Mouse (Mus musculus) forebrain, embryonic 13.5 days (tissue): Measurements from ENCODE around the gene Gm49403. TPM values are rescaled to one million over a fixed set of nuclear protein-coding genes. Genes with fewer than 3 reads are reported as not detected.
A peak's percentile ranks its signal among the peaks of the same experiment; 100 is the strongest.
"Not testable (repeated sequence)": the region's sequence is repeated elsewhere in the genome, so short reads cannot be mapped to it uniquely, and the experiment has no call there.

Experiments used
- ATAC-seq: fragments of 200-750 bp; cut with Nextera tagmentation; 2 replicates; pipeline ENCODE4 v1.8.0; 2017
- H3K27ac ChIP-seq: fragments of 300-500 bp; sonication (generic); 2 replicates; pipeline ENCODE4 v1.5.1; 2015; ENCODE audit warnings: inconsistent platforms, mild to moderate bottlenecking, moderate library complexity
- H3K27me3 ChIP-seq: fragments of 300-500 bp; sonication (generic); 2 replicates; pipeline ENCODE4 v1.6.1; 2015; ENCODE audit warnings: mild to moderate bottlenecking, inconsistent platforms
- H3K36me3 ChIP-seq: fragments of 300-500 bp; sonication (generic); 2 replicates; pipeline ENCODE4 v1.6.1; 2015; ENCODE audit warnings: mild to moderate bottlenecking, inconsistent platforms; ENCODE audit not compliant: poor library complexity, severe bottlenecking
- H3K4me1 ChIP-seq: fragments of 300-500 bp; sonication (generic); 2 replicates; pipeline ENCODE4 v1.6.1; 2015; ENCODE audit warnings: inconsistent platforms
- H3K4me2 ChIP-seq: fragments of 300-500 bp; sonication (generic); 2 replicates; pipeline ENCODE4 v1.6.1; 2015; ENCODE audit warnings: inconsistent platforms, mild to moderate bottlenecking, moderate library complexity
- H3K4me3 ChIP-seq: fragments of 300-500 bp; sonication (generic); 2 replicates; pipeline ENCODE4 v1.5.1; 2015; ENCODE audit warnings: mild to moderate bottlenecking, inconsistent platforms
- H3K9ac ChIP-seq: fragments of 300-500 bp; sonication (generic); 2 replicates; pipeline ENCODE4 v1.6.1; 2015; ENCODE audit warnings: mild to moderate bottlenecking, inconsistent platforms
- H3K9me3 ChIP-seq: fragments of 300-500 bp; sonication (generic); replicated peaks from 2 replicates; pipeline ENCODE4 v1.6.1; 2016; ENCODE audit warnings: inconsistent platforms
- WGBS: fragments of 180-500 bp; shearing (Covaris S2); methylation state at CpG from one replicate; pipeline ENCODE4 v1.1.7; 2015; 5-methylcytosine and 5-hydroxymethylcytosine counted together
- polyA plus RNA-seq: library from polyadenylated mRNA; unstranded; fragments of >200 nt; fragmentation: Nextera tagmentation; extraction: Ambion mirVana; gene quantifications from 2 replicates; pipeline ENCODE4 v1.2.1, GENCODE M21; 2015

The Gm49403 gene
- polyA plus RNA-seq, 1 experiment from 2014 or later: not detected

GRCm38 (mm10) chr19:8850402-8850901 is 33.3 kb upstream of the Gm49403 start, which contains the start of gene Lrrn4cl:
Gene Lrrn4cl, plus strand, starts transcription at chr19:8850768.
- ATAC-seq: no peak
- Histone ChIP-seq H3K27ac (no peak within 1 kb of the TSS), H3K9ac (peak within 1 kb of the TSS; percentile 8; the same call in 1 of the 2 replicates)

GRCm38 (mm10) chr19:8851639-8852038 is 32.1 kb upstream of the Gm49403 start:
- no peak overlapping the region for H3K4me2 ChIP-seq
- H3K9me3 ChIP-seq: no peaks in the 10 kb centered on the region
- H3K4me1 ChIP-seq: 0 out of 2 replicates have a peak, but pooled peaks cover 3% of the 10 kb centered on the region
- no peaks in the 10 kb centered on the region for H3K27me3 ChIP-seq
- ATAC-seq: no peak
- no peak overlapping the region for H3K9ac ChIP-seq
- 47% methylated on average over 7 of the region's 7 CpGs for WGBS
- no peak overlapping the region for H3K4me3 ChIP-seq
- H3K27ac ChIP-seq: no peak overlapping the region
- H3K36me3 ChIP-seq: peaks cover 24% of the 10 kb centered on the region

More at GRCm38 (mm10) chr19:8850402-8850901, 33.3 kb upstream of the Gm49403 start, which contains the start of gene Lrrn4cl:
- Histone ChIP-seq H3K4me2 (no peak within 1 kb of the TSS), H3K36me3 (peaks cover 35% of the 10 kb centered on the region), H3K4me1 (0 out of 2 replicates have a peak, but pooled peaks cover 3% of the 10 kb centered on the region), H3K4me3 (no peak within 1 kb of the TSS), H3K9me3 (no peaks in the 10 kb centered on the region), H3K27me3 (no peaks in the 10 kb centered on the region)
- WGBS: 36% methylated on average over 7 of the region's 7 CpGs

GRCm38 (mm10) chr19:8852236-8852928 is 31.3 kb upstream of the Gm49403 start:
- no peak overlapping the region for H3K4me3 ChIP-seq
- no peaks in the 10 kb centered on the region for H3K27me3 ChIP-seq
- no peak for ATAC-seq
- H3K9me3 ChIP-seq: no peaks in the 10 kb centered on the region
- H3K4me1 ChIP-seq: 0 out of 2 replicates have a peak, but pooled peaks cover 3% of the 10 kb centered on the region
- no peak overlapping the region for H3K9ac ChIP-seq
- peaks cover 16% of the 10 kb centered on the region for H3K36me3 ChIP-seq
- no peak overlapping the region for H3K4me2 ChIP-seq
- WGBS: 67% methylated on average over 10 of the region's 10 CpGs
- no peak overlapping the region for H3K27ac ChIP-seq

- 87% methylated on average over 3 of the region's 3 CpGs for WGBS
- ATAC-seq: no peak
- H3K27me3 ChIP-seq: no peaks in the 10 kb centered on the region
- peaks cover 9% of the 10 kb centered on the region for H3K36me3 ChIP-seq
- H3K4me2 ChIP-seq: no peak overlapping the region
- no peak overlapping the region for H3K9ac ChIP-seq
- H3K4me1 ChIP-seq: 0 out of 2 replicates have a peak, but pooled peaks cover 3% of the 10 kb centered on the region
- no peak overlapping the region for H3K4me3 ChIP-seq
- no peak overlapping the region for H3K27ac ChIP-seq
- no peaks in the 10 kb centered on the region for H3K9me3 ChIP-seq
These were observed 30.6 kb upstream of the Gm49403 start for GRCm38 (mm10) chr19:8853117-8853516.

DNA sequence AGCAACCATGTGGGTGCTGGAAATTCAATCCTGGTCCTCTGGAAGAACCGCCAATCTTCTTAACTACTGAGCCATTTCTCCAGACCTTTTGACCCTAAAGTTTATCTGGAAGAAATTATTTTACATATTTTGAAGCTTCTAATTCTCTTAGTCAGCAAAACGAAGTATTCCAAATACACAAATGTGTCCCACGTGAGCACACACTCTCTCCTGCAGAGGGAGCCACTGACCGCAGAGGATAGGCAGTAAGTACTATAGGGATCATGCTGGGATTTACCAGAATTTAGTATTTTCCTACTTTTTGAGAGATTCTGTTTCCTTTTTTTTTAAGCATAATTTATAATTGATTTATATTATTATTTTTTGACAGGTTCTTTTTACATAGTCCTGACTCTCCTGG is 26.0 kb upstream of the Gm49403 start:
- WGBS: 42% methylated on average over 4 of the region's 4 CpGs
- no peak overlapping the region for H3K9ac ChIP-seq
- no peaks in the 10 kb centered on the region for H3K36me3 ChIP-seq
- H3K4me1 ChIP-seq: no peaks in the 10 kb centered on the region
- no peaks in the 10 kb centered on the region for H3K9me3 ChIP-seq
- ATAC-seq: no peak
- H3K4me3 ChIP-seq: no peak overlapping the region
- H3K27me3 ChIP-seq: no peaks in the 10 kb centered on the region
- no peak overlapping the region for H3K4me2 ChIP-seq
- no peak overlapping the region for H3K27ac ChIP-seq

GRCm38 (mm10) chr19:8859018-8859417 is 24.7 kb upstream of the Gm49403 start:
- no peak for ATAC-seq
- 10% methylated on average over 1 of the region's 1 CpGs for WGBS

GRCm38 (mm10) chr19:8864265-8864664 is 19.5 kb upstream of the Gm49403 start:
- Histone ChIP-seq H3K4me2 (no peak overlapping the region), H3K4me3 (no peak overlapping the region), H3K9ac (no peak overlapping the region), H3K9me3 (no peaks in the 10 kb centered on the region), H3K27ac (no peak overlapping the region), H3K36me3 (no peaks in the 10 kb centered on the region), H3K27me3 (no peaks in the 10 kb centered on the region), H3K4me1 (no peaks in the 10 kb centered on the region)
- WGBS: 84% methylated on average over 6 of the region's 6 CpGs
- ATAC-seq: no peak

More at GRCm38 (mm10) chr19:8859018-8859417, 24.7 kb upstream of the Gm49403 start:
- no peak overlapping the region for H3K4me2 ChIP-seq
- H3K9me3 ChIP-seq: no peaks in the 10 kb centered on the region
- no peaks in the 10 kb centered on the region for H3K36me3 ChIP-seq
- H3K9ac ChIP-seq: no peak overlapping the region
- no peak overlapping the region for H3K4me3 ChIP-seq
- H3K4me1 ChIP-seq: no peaks in the 10 kb centered on the region
- H3K27me3 ChIP-seq: no peaks in the 10 kb centered on the region
- no peak overlapping the region for H3K27ac ChIP-seq

DNA sequence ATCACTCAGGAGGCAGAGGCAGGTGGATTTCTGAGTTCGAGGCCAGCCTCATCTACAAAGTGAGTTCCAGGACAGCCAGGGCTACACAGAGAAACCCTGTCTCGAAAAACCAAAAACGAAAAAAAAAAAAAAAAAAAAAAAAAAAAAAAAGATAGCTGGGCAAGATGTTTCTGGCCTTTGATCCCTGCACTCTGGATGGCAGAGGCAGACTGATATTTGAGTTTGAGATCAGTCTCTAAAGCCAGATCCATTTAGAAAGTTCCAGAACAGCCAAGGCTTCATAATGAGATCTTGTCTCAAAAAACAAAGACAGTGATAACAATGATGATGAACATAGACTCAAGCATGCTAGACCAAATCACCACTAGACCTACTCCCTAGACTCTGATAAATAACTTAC is 13.3 kb upstream of the Gm49403 start:
- peak overlapping the region; percentile 98; the same call in 1 of the 2 replicates for H3K4me3 ChIP-seq
- H3K4me1 ChIP-seq: peaks cover 13% of the 10 kb centered on the region
- WGBS: 64% methylated on average over 3 of the region's 3 CpGs
- H3K27me3 ChIP-seq, H3K9ac ChIP-seq, H3K9me3 ChIP-seq, H3K27ac ChIP-seq, ATAC-seq: not testable (repeated sequence)
- peaks cover 24% of the 10 kb centered on the region for H3K36me3 ChIP-seq
- peak overlapping the region; percentile 96; the same call in 1 of the 2 replicates for H3K4me2 ChIP-seq

DNA sequence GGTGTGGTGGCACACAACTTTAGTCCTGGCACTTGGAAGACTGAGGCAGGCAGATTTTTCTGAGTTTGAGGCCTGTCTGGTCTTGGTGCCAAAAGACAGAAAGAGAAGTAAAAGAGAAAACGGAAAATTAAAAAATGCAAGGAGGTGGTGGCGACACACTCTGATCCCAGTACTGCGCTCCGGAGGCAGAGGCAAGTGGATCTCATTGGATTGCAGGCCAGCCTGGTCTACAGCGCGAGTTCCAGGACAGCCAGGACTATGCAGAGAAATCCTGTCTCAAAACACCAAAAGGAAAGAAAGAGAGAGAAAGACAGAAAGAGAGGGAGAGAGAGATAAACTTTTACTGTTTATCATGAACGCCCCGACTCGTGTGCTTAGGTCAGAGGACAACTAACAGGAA is 12.9 kb upstream of the Gm49403 start:
- 61% methylated on average over 9 of the region's 9 CpGs for WGBS

GRCm38 (mm10) chr19:8871267-8872186 is 12.2 kb upstream of the Gm49403 start, which contains the start of gene Ubxn1:
Gene Ubxn1, plus strand, starts transcription at chr19:8871496.
- WGBS: under 1% methylated on average over 59 of the region's 59 CpGs
- H3K9me3 ChIP-seq: no peaks in the 10 kb centered on the region
- peak; percentile 98 for ATAC-seq
- peak within 1 kb of the TSS; percentile 96 for H3K4me2 ChIP-seq
- peak within 1 kb of the TSS; percentile 98 for H3K4me3 ChIP-seq
- H3K4me1 ChIP-seq: peaks cover 13% of the 10 kb centered on the region
- H3K27me3 ChIP-seq: no peaks in the 10 kb centered on the region
- peak within 1 kb of the TSS; percentile 97 for H3K9ac ChIP-seq
- H3K27ac ChIP-seq: peak within 1 kb of the TSS; percentile 57
- peaks cover 35% of the 10 kb centered on the region for H3K36me3 ChIP-seq

More for the DNA sequence above, 12.9 kb upstream of the Gm49403 start:
- no peaks in the 10 kb centered on the region for H3K9me3 ChIP-seq
- no peak overlapping the region for H3K27ac ChIP-seq
- peak overlapping the region; percentile 98 for H3K4me3 ChIP-seq
- peaks cover 13% of the 10 kb centered on the region for H3K4me1 ChIP-seq
- no peaks in the 10 kb centered on the region for H3K27me3 ChIP-seq
- peak overlapping the region; percentile 97 for H3K9ac ChIP-seq
- ATAC-seq: peak; percentile 58
- H3K36me3 ChIP-seq: peaks cover 28% of the 10 kb centered on the region
- H3K4me2 ChIP-seq: peak overlapping the region; percentile 96

DNA sequence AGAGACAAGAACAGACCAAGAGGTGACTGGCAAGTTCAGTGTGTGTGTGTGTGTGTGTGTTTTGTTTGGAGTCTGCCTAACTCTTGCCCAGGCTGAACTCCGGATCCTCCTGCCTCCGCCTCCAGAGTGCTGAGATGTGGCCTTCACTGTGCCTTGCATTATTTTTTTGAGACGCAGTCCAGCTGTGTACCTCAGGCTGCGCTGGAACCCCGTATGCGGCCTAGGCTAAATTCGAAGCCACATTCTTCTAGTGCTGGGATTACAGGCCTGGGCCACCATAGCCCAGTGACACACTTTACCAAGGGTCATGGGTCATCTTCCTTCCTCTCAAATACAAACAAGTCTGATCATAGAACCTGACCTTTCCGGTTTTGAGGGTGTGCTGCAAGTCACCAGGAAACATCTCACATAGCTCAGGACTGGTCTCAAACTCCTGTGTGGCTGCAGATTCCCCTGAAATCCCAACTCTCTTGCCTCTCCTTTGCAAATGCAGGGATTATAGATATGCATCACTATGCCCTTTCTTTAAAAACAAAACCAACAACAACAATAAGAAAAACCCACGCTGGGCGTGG is 11.4 kb upstream of the Gm49403 start:
- ATAC-seq: no peak
- Histone ChIP-seq H3K4me2 (peak overlapping the region; percentile 96), H3K4me3 (peak overlapping the region; percentile 98), H3K36me3 (peaks cover 43% of the 10 kb centered on the region), H3K9me3 (no peaks in the 10 kb centered on the region), H3K9ac (peak overlapping the region; percentile 97), H3K27me3 (no peaks in the 10 kb centered on the region), H3K4me1 (peaks cover 13% of the 10 kb centered on the region), H3K27ac (no peak overlapping the region)
- WGBS: 77% methylated on average over 10 of the region's 10 CpGs
